Mouse (Mus musculus) heart, adult 2 months (tissue): Measurements from ENCODE around the gene Igbp1b.

Source experiments
- CTCF ChIP-seq: fragments of 200-600 bp; IDR thresholded peaks from 2 replicates; pipeline ENCODE4 v1.8.1; 2022; ENCODE audit warnings: antibody characterized with exemption, mild to moderate bottlenecking, moderate library complexity
- EP300 ChIP-seq: fragments of 200-500 bp; IDR thresholded peaks from 2 replicates; pipeline ENCODE4 v1.6.1; 2011; ENCODE audit warnings: low read depth, low read length, control low read depth; ENCODE audit not compliant: insufficient read depth

GRCm38 (mm10) chr6:138665416-138665815, 7.1 kb upstream of the Igbp1b start:
- TF ChIP-seq CTCF (no peak), EP300 (no peak)
